Mouse (Mus musculus) G1E (cell line): ENCODE measurements around the gene Tbpl1. TPM values are rescaled to one million over a fixed set of nuclear protein-coding genes. Genes with fewer than 3 reads are reported as not detected.

ENCODE experiments used
- ATAC-seq: 2 replicates; pipeline ENCODE4 v1.8.0; 2016; ENCODE audit warnings: mild to moderate bottlenecking; ENCODE audit not compliant: insufficient number of reproducible peaks, poor library complexity, low FRiP score, severe bottlenecking; ENCODE audit errors: extremely low read depth
- DNase-seq: peaks from one replicate; pipeline ENCODE4 v3.0.0; 2012; ENCODE audit warnings: low spot score
- H3K27me3 ChIP-seq: 2 replicates; pipeline ENCODE4 v1.6.1; 2012; ENCODE audit warnings: mild to moderate bottlenecking, low read length, inconsistent platforms; ENCODE audit not compliant: insufficient read depth
- H3K36me3 ChIP-seq: replicated peaks from 2 replicates; pipeline ENCODE3; 2012; ENCODE audit warnings: mild to moderate bottlenecking, inconsistent platforms
- H3K4me1 ChIP-seq: 2 replicates; pipeline ENCODE4 v1.6.1; 2012; ENCODE audit warnings: low read depth, low read length, inconsistent platforms, mixed read lengths; ENCODE audit not compliant: insufficient read depth
- H3K4me3 ChIP-seq: 2 replicates; pipeline ENCODE4 v1.5.1; 2012; ENCODE audit warnings: low read depth, mild to moderate bottlenecking, inconsistent platforms, low read length, moderate library complexity, mixed read lengths
- H3K9me3 ChIP-seq: replicated peaks from 2 replicates; pipeline ENCODE4 v1.6.1; 2012; ENCODE audit warnings: inconsistent platforms
- CTCF ChIP-seq: IDR thresholded peaks from 2 replicates; pipeline ENCODE4 v1.5.1; 2012; ENCODE audit warnings: low read depth, low read length, inconsistent platforms, mixed read lengths
- GATA1 ChIP-seq: IDR thresholded peaks from 2 replicates; pipeline ENCODE4 v1.6.1; 2012; ENCODE audit warnings: borderline replicate concordance, low read length, inconsistent platforms, mixed read lengths
- GATA2 ChIP-seq: IDR thresholded peaks from 2 replicates; pipeline ENCODE4 v1.6.1; 2012; ENCODE audit warnings: low read depth, low read length, inconsistent platforms, borderline replicate concordance
- POLR2AphosphoS5 ChIP-seq: IDR thresholded peaks from 2 replicates; pipeline ENCODE4 v1.6.1; 2012; ENCODE audit warnings: low read depth, low read length, inconsistent platforms; ENCODE audit not compliant: insufficient replicate concordance
- TAL1 ChIP-seq: conservative IDR thresholded peaks from 2 replicates; pipeline ENCODE4 v1.6.1; 2012; ENCODE audit warnings: low read depth, low read length, inconsistent platforms, mixed read lengths
- polyA plus RNA-seq: library from polyadenylated mRNA; stranded (reverse); fragments of >175 nt; gene quantifications from 2 replicates; pipeline ENCODE4 v1.2.3, GENCODE M21; 2012
- total RNA-seq, 2 experiments: library from RNA; stranded (forward) in 1 of 2; stranded (reverse) in 1 of 2; fragments of 200-1000 nt in 1 of 2; fragments of >200 nt in 1 of 2; fragmentation: Nextera tagmentation in 1 of 2; gene quantifications; 2 replicates each; pipeline ENCODE4 v1.2.3; 2014 to 2017

Tbpl1 gene
- total RNA-seq (2014; fragmentation: Nextera tagmentation) (85.1 and 95.4 TPM in 2 replicates), total RNA-seq (2017) (46.4 and 55.1 TPM in 2 replicates), polyA plus RNA-seq (89.0 and 94.5 TPM in 2 replicates)

DNA sequence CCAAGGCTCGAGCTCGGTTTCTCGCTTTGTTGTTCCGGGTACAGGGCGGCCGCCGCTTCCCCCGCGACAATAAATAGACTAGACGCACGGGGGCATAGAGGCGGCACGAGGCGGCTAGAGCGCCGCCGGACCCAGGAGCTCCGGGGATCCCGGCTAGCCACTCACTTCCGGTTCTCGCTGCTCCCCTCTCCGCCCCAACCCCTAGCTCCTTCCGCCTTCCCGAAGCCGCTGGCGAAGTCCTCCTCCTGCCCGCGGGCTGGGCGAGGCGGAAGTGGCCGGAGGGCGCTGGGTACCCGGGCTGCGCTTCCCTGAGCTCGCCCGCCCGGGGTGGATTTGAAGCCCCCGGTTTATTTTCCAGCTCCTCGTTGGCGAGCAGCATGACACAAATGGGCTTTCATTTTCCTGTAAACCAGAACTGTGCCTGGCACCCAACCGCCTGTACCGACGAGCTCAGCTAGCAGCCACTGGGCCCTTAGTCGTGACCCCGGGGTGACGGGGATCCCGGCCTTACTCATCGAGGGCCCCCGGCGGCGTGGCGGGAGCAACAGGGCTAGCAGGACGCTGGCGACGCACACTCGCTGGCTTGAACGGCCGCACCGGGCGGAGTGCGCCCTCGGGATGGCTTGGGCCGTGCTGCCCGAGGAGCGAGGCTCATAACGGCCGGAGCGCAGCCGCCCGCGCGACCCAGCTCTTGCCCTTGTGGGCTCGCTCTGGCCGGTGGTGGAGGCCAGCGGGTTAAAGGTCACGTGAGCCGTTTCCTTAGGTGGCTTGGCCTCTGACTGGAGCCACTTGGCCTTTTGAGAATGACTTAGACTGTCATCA lies at the start of gene Tbpl1:
TSS of gene Tbpl1 (minus strand) at position 667 of the 822 bp plus-strand sequence.
- no peaks in the 10 kb centered on the region for H3K27me3 ChIP-seq
- ATAC-seq = peak; percentile 82
- peaks cover 3% of the 10 kb centered on the region for H3K36me3 ChIP-seq
- H3K4me1 ChIP-seq = peaks cover 50% of the 10 kb centered on the region
- DNase-seq = peak; percentile 99
- H3K4me3 ChIP-seq = peak within 1 kb of the TSS; percentile 91
- H3K9me3 ChIP-seq = no peaks in the 10 kb centered on the region
- TF ChIP-seq TAL1 = no peak
- no peak for TF ChIP-seq CTCF
- no peak for TF ChIP-seq GATA2
- no peak for TF ChIP-seq POLR2AphosphoS5
- no peak for TF ChIP-seq GATA1

DNA sequence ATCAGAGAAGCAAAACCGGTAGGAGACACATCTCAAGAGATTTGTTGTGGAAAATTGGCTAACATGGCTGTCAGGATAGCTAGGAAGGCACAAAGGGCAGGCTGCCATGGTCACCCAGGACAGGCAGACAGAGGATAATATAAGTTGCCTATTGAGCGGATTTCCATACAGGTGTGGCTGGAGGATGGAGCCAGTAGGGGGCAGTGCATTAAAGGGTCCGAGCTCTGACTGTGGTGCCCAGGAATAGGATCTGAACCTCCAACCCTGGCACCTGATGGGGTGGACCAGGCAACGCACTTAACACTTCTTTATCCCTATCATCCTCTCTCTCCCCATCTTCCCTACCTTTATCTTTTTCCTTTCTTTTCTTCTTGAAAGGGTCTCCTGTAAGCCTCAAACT lies 49.7 kb upstream of the Tbpl1 start:
- no peaks in the 10 kb centered on the region for H3K9me3 ChIP-seq
- no peaks in the 10 kb centered on the region for H3K36me3 ChIP-seq
- H3K4me1 ChIP-seq = no peaks in the 10 kb centered on the region
- DNase-seq (no peak), ATAC-seq (no peak)
- no peak overlapping the region for H3K4me3 ChIP-seq
- peaks cover 3% of the 10 kb centered on the region; the same call in 1 of the 2 replicates for H3K27me3 ChIP-seq
- no peak for TF ChIP-seq GATA1
- no peak for TF ChIP-seq GATA2
- TF ChIP-seq TAL1 = no peak
- TF ChIP-seq POLR2AphosphoS5 = no peak
- TF ChIP-seq CTCF = peak; percentile 18; the same call in 1 of the 2 replicates

GRCm38 (mm10) chr10:22777939-22778338 lies 46.2 kb upstream of the Tbpl1 start:
- DNase-seq = no peak

GRCm38 (mm10) chr10:22776007-22776698 lies 44.4 kb upstream of the Tbpl1 start:
- peaks cover 2% of the 10 kb centered on the region; the same call in 1 of the 2 replicates for H3K4me1 ChIP-seq
- no peak overlapping the region for H3K4me3 ChIP-seq
- no peaks in the 10 kb centered on the region for H3K36me3 ChIP-seq
- H3K27me3 ChIP-seq = peaks cover 5% of the 10 kb centered on the region
- DNase-seq = no peak
- ATAC-seq = no peak
- TF ChIP-seq GATA2 (no peak), TAL1 (no peak), GATA1 (no peak), POLR2AphosphoS5 (no peak), CTCF (no peak)
- no peaks in the 10 kb centered on the region for H3K9me3 ChIP-seq

More at GRCm38 (mm10) chr10:22777939-22778338, 46.2 kb upstream of the Tbpl1 start:
- ATAC-seq = no peak
- Histone ChIP-seq H3K36me3 (no peaks in the 10 kb centered on the region), H3K27me3 (peaks cover 3% of the 10 kb centered on the region; the same call in 1 of the 2 replicates), H3K4me1 (peaks cover 2% of the 10 kb centered on the region; the same call in 1 of the 2 replicates), H3K9me3 (no peaks in the 10 kb centered on the region), H3K4me3 (no peak overlapping the region)
- TF ChIP-seq GATA1 (no peak), GATA2 (no peak)

DNA sequence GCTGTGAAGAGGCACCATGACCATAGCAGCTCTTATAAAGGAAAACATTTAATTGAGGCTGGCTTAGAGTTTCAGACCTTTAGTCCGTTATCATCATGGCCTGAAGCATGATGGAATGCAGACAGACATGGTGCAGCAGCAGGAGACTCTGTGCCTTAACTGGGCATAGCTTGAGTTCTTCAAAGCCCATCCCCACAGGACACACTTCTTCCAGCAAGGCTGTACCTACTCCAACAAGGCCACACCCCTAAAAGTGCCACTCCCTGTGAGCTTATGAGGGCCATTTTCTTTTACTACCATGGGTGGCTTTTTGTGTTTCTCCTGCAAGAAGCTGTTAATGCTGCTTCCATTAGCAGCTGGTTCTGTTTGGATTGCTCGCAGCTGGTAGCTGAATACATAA lies 43.7 kb upstream of the Tbpl1 start:
- H3K9me3 ChIP-seq = no peaks in the 10 kb centered on the region
- peaks cover 2% of the 10 kb centered on the region; the same call in 1 of the 2 replicates for H3K4me1 ChIP-seq
- TF ChIP-seq CTCF (no peak), GATA1 (no peak), POLR2AphosphoS5 (no peak), TAL1 (no peak), GATA2 (no peak)
- peaks cover 5% of the 10 kb centered on the region for H3K27me3 ChIP-seq
- DNase-seq (no peak), ATAC-seq (no peak)
- H3K4me3 ChIP-seq = no peak overlapping the region
- H3K36me3 ChIP-seq = no peaks in the 10 kb centered on the region

- DNase-seq (no peak), ATAC-seq (no peak)
- TF ChIP-seq CTCF (no peak), GATA2 (no peak), GATA1 (no peak), POLR2AphosphoS5 (no peak), TAL1 (no peak)
- no peak overlapping the region for H3K4me3 ChIP-seq
- H3K36me3 ChIP-seq = no peaks in the 10 kb centered on the region
- peaks cover 2% of the 10 kb centered on the region; the same call in 1 of the 2 replicates for H3K4me1 ChIP-seq
- H3K9me3 ChIP-seq = no peaks in the 10 kb centered on the region
- H3K27me3 ChIP-seq = peaks cover 5% of the 10 kb centered on the region
Observed at GRCm38 (mm10) chr10:22774626-22775025, 42.9 kb upstream of the Tbpl1 start.
